Mouse (Mus musculus): ENCODE measurements at regions not wholly inside any gene's neighbourhood (a gene's known extent, or its start where the extent isn't known, plus 50 kb on each side); places are given as distances from the start of the nearest gene placed in this dataset.

GRCm38 (mm10) chr19:18056414-18057254 is 219.2 kb upstream of the Pcsk5 start:
- no peak overlapping the region for H3K4me3 ChIP-seq (ENCODE audit: low read depth, low read length)
- peaks cover 3% of the 10 kb centered on the region; the same call in 1 of the 2 replicates for H3K4me1 ChIP-seq (ENCODE audit: control insufficient read depth, insufficient read depth)
- no peak overlapping the region for H3K4me2 ChIP-seq (ENCODE audit: low read depth, low read length)
- 84% methylated on average over 21 of the region's 21 CpGs for WGBS
- ATAC-seq (ENCODE audit: insufficient read depth, low read depth) (no peak), DNase-seq (ENCODE audit: low spot score) (no peak)
- no peaks in the 10 kb centered on the region for H3K36me3 ChIP-seq (replicated peaks; ENCODE audit: control insufficient read depth, insufficient read depth, low read length)
- H3K9ac ChIP-seq (replicated peaks; ENCODE audit: low read depth, low read length) = no peak overlapping the region
- H3K27ac ChIP-seq (ENCODE audit: low read depth) = no peak overlapping the region
- no peaks in the 10 kb centered on the region for H3K9me3 ChIP-seq (replicated peaks; ENCODE audit: control insufficient read depth, low read length)
- TF ChIP-seq CTCF (IDR thresholded peaks at IDR 0.05; ENCODE audit: low read depth) (no peak), EP300 (IDR thresholded peaks at IDR 0.05; ENCODE audit: low read depth) (no peak)
- no peaks in the 10 kb centered on the region for H3K27me3 ChIP-seq (ENCODE audit: control insufficient read depth, insufficient read depth, low read length)

GRCm38 (mm10) chr19:18050353-18050752 is 212.9 kb upstream of the Pcsk5 start:
- H3K4me1 ChIP-seq (ENCODE audit: control insufficient read depth, insufficient read depth) = peaks cover 3% of the 10 kb centered on the region; the same call in 1 of the 2 replicates
- no peak overlapping the region for H3K27ac ChIP-seq (ENCODE audit: low read depth)
- H3K27me3 ChIP-seq (ENCODE audit: control insufficient read depth, insufficient read depth, low read length) = no peaks in the 10 kb centered on the region
- no peak for ATAC-seq (ENCODE audit: insufficient read depth, low read depth)
- no peak for TF ChIP-seq CTCF (IDR thresholded peaks at IDR 0.05; ENCODE audit: low read depth)
- no peak for TF ChIP-seq EP300 (IDR thresholded peaks at IDR 0.05; ENCODE audit: low read depth)
- no peaks in the 10 kb centered on the region for H3K36me3 ChIP-seq (replicated peaks; ENCODE audit: control insufficient read depth, insufficient read depth, low read length)
- 65% methylated on average over 2 of the region's 2 CpGs for WGBS
- no peak overlapping the region for H3K4me2 ChIP-seq (ENCODE audit: low read depth, low read length)
- DNase-seq (ENCODE audit: low spot score) = no peak
- H3K9me3 ChIP-seq (replicated peaks; ENCODE audit: control insufficient read depth, low read length) = no peaks in the 10 kb centered on the region
- H3K4me3 ChIP-seq (ENCODE audit: low read depth, low read length) = no peak overlapping the region
- no peak overlapping the region for H3K9ac ChIP-seq (replicated peaks; ENCODE audit: low read depth, low read length)

GRCm38 (mm10) chr19:18034225-18034624 is 196.8 kb upstream of the Pcsk5 start:
- DNase-seq (ENCODE audit: low spot score) (no peak), ATAC-seq (ENCODE audit: insufficient read depth, low read depth) (no peak)
- no peaks in the 10 kb centered on the region for H3K27me3 ChIP-seq (ENCODE audit: control insufficient read depth, insufficient read depth, low read length)
- no peaks in the 10 kb centered on the region for H3K36me3 ChIP-seq (replicated peaks; ENCODE audit: control insufficient read depth, insufficient read depth, low read length)
- H3K27ac ChIP-seq (ENCODE audit: low read depth) = no peak overlapping the region
- H3K4me2 ChIP-seq (ENCODE audit: low read depth, low read length) = no peak overlapping the region
- no peak overlapping the region for H3K4me3 ChIP-seq (ENCODE audit: low read depth, low read length)
- no peak overlapping the region for H3K9ac ChIP-seq (replicated peaks; ENCODE audit: low read depth, low read length)
- no peaks in the 10 kb centered on the region for H3K9me3 ChIP-seq (replicated peaks; ENCODE audit: control insufficient read depth, low read length)
- no peak for TF ChIP-seq CTCF (IDR thresholded peaks at IDR 0.05; ENCODE audit: low read depth)
- TF ChIP-seq EP300 (IDR thresholded peaks at IDR 0.05; ENCODE audit: low read depth) = no peak
- H3K4me1 ChIP-seq (ENCODE audit: control insufficient read depth, insufficient read depth) = no peaks in the 10 kb centered on the region
- 44% methylated on average over 1 of the region's 1 CpGs for WGBS

- Histone ChIP-seq H3K4me3 (ENCODE audit: low read depth, low read length) (no peak overlapping the region), H3K36me3 (replicated peaks; ENCODE audit: control insufficient read depth, insufficient read depth, low read length) (no peaks in the 10 kb centered on the region), H3K9ac (replicated peaks; ENCODE audit: low read depth, low read length) (no peak overlapping the region), H3K27me3 (ENCODE audit: control insufficient read depth, insufficient read depth, low read length) (no peaks in the 10 kb centered on the region), H3K27ac (ENCODE audit: low read depth) (no peak overlapping the region), H3K4me1 (ENCODE audit: control insufficient read depth, insufficient read depth) (no peaks in the 10 kb centered on the region), H3K9me3 (replicated peaks; ENCODE audit: control insufficient read depth, low read length) (no peaks in the 10 kb centered on the region), H3K4me2 (ENCODE audit: low read depth, low read length) (no peak overlapping the region)
- no peak for DNase-seq (ENCODE audit: low spot score)
- TF ChIP-seq EP300 (IDR thresholded peaks at IDR 0.05; ENCODE audit: low read depth) (no peak), CTCF (IDR thresholded peaks at IDR 0.05; ENCODE audit: low read depth) (no peak)
- ATAC-seq (ENCODE audit: insufficient read depth, low read depth) = no peak
- WGBS = 87% methylated on average over 5 of the region's 5 CpGs
These were observed 196.2 kb upstream of the Pcsk5 start for GRCm38 (mm10) chr19:18033599-18033998.

- no peak for ATAC-seq (ENCODE audit: insufficient read depth, low read depth)
- H3K36me3 ChIP-seq (replicated peaks; ENCODE audit: control insufficient read depth, insufficient read depth, low read length) = no peaks in the 10 kb centered on the region
- no peak overlapping the region for H3K4me2 ChIP-seq (ENCODE audit: low read depth, low read length)
- DNase-seq (ENCODE audit: low spot score) = no peak
- H3K9ac ChIP-seq (replicated peaks; ENCODE audit: low read depth, low read length) = no peak overlapping the region
- no peaks in the 10 kb centered on the region for H3K4me1 ChIP-seq (ENCODE audit: control insufficient read depth, insufficient read depth)
- no peak overlapping the region for H3K4me3 ChIP-seq (ENCODE audit: low read depth, low read length)
- TF ChIP-seq EP300 (IDR thresholded peaks at IDR 0.05; ENCODE audit: low read depth) (no peak), CTCF (IDR thresholded peaks at IDR 0.05; ENCODE audit: low read depth) (no peak)
- WGBS = 70% methylated on average over 4 of the region's 4 CpGs
- H3K9me3 ChIP-seq (replicated peaks; ENCODE audit: control insufficient read depth, low read length) = no peaks in the 10 kb centered on the region
- no peaks in the 10 kb centered on the region for H3K27me3 ChIP-seq (ENCODE audit: control insufficient read depth, insufficient read depth, low read length)
- no peak overlapping the region for H3K27ac ChIP-seq (ENCODE audit: low read depth)
These were observed 188.4 kb upstream of the Pcsk5 start for GRCm38 (mm10) chr19:18025877-18026276.

- Histone ChIP-seq H3K27me3 (ENCODE audit: control insufficient read depth, insufficient read depth, low read length) (no peaks in the 10 kb centered on the region), H3K9ac (replicated peaks; ENCODE audit: low read depth, low read length) (no peak overlapping the region), H3K4me3 (ENCODE audit: low read depth, low read length) (no peak overlapping the region), H3K36me3 (replicated peaks; ENCODE audit: control insufficient read depth, insufficient read depth, low read length) (no peaks in the 10 kb centered on the region), H3K9me3 (replicated peaks; ENCODE audit: control insufficient read depth, low read length) (no peaks in the 10 kb centered on the region), H3K4me1 (ENCODE audit: control insufficient read depth, insufficient read depth) (peaks cover 5% of the 10 kb centered on the region), H3K4me2 (ENCODE audit: low read depth, low read length) (no peak overlapping the region), H3K27ac (ENCODE audit: low read depth) (no peak overlapping the region)
- WGBS = 79% methylated on average over 2 of the region's 2 CpGs
- ATAC-seq (ENCODE audit: insufficient read depth, low read depth) = no peak
- DNase-seq (ENCODE audit: low spot score) = no peak
- TF ChIP-seq EP300 (IDR thresholded peaks at IDR 0.05; ENCODE audit: low read depth) (no peak), CTCF (IDR thresholded peaks at IDR 0.05; ENCODE audit: low read depth) (no peak)
These were observed 182.9 kb upstream of the Pcsk5 start for GRCm38 (mm10) chr19:18020351-18020750.

All from heart, postnatal 0 days (tissue).